Mouse (Mus musculus) G1E-ER4 (cell line): ENCODE data around the gene Gm20824. TPM values are rescaled to one million over a fixed set of nuclear protein-coding genes. Genes with fewer than 3 reads are reported as not detected.
"Not testable (repeated sequence)": the region's sequence is repeated elsewhere in the genome, so short reads cannot be mapped to it uniquely, and the experiment has no call there.

Source experiments
- GATA1 ChIP-seq: IDR thresholded peaks from one replicate; pipeline ENCODE4 v1.8.0; 2012; ENCODE audit warnings: low read length, inconsistent platforms
- polyA plus RNA-seq: library from polyadenylated mRNA; stranded (reverse); fragments of >175 nt; gene quantifications from 2 replicates; pipeline ENCODE4 v1.2.3, GENCODE M21; 2012

Gm20824 gene
- polyA plus RNA-seq = not detected in 2 replicates

DNA sequence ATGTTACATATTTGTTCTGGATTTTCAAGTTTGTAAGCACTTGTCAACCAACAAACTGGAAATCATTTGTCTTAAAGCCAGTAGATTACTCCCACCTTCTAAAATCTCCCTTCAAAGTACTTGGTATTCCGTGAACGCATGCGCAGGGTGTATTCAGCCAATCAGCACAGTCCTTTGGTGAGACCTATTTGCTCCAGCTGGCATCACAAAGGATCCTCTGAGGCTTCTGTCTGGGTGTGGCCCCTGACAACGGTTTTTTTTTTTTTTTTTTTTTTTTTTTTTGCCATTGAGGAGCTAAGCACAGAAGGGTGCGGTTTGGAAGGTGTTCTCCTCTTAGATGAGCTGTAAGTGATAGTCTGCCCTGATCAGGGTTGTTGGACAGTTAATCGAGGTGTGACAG lies at the start of gene Gm20824:
Gene Gm20824 (plus strand): TSS at position 301 of the 400 bp plus-strand sequence.
- TF ChIP-seq GATA1 = not testable (repeated sequence)

Other genes with a start within 250 kb of the Gm20824 start
- gene Gm20825, start 186.4 kb upstream of the Gm20824 start, polyA plus RNA-seq = not detected in 2 replicates